Mouse (Mus musculus): ENCODE results near the gene Lrp4. TPM values are rescaled to one million over a fixed set of nuclear protein-coding genes. Genes with fewer than 3 reads are reported as not detected.

Gene Lrp4
- 3.0 and 3.4 TPM in 2 replicates for polyA plus RNA-seq (2015; fragmentation: Nextera tagmentation; extraction: Ambion mirVana)

DNA sequence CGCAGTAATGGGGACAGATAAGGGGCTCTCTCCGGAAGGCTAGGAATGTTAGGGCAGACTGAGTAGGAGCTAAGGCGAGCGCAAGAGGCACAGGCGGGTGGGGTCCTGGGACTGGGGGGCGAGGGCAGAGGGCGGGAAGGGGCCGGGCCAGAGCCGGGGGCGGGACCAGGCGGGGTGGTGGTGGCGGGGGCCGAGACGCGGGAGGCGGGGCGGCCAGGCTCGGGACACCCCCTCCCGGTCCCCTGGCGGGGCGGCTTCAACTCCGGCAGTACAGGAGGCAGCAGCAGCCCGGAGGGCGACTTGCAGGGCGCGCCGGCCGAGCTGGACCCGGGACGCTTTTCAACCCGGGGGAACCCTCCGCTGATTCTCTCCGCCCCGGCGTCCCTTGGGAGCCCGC is at the start of gene Lrp4:
TSS of gene Lrp4 (plus strand) at position 253 of the 397 bp plus-strand sequence.
- no peaks in the 10 kb centered on the region for H3K27me3 ChIP-seq (ENCODE audit: control insufficient read depth, insufficient read depth, low read length)
- H3K9ac ChIP-seq (ENCODE audit: low read length) = peak within 1 kb of the TSS; percentile 92
- peak within 1 kb of the TSS; percentile 97 for H3K4me2 ChIP-seq (replicated peaks; ENCODE audit: low read depth)
- H3K9me3 ChIP-seq (ENCODE audit: control insufficient read depth, low read length) = no peaks in the 10 kb centered on the region
- peak within 1 kb of the TSS; percentile 80 for H3K4me3 ChIP-seq (ENCODE audit: low read depth, low read length)
- peaks cover 2% of the 10 kb centered on the region; the same call in 1 of the 2 replicates for H3K4me1 ChIP-seq (replicated peaks; ENCODE audit: control insufficient read depth, insufficient read depth)
- TF ChIP-seq EP300 (optimal IDR thresholded peaks at IDR 0.05) = no peak
- no peak; the same call in 1 of the 2 replicates for TF ChIP-seq CTCF (IDR thresholded peaks at IDR 0.05; ENCODE audit: low read depth)
- ATAC-seq (ENCODE audit: low FRiP score, low TSS enrichment) (peak; percentile 56; the same call in 1 of the 2 replicates), DNase-seq (ENCODE audit: low spot score) (peak; percentile 71)
- H3K36me3 ChIP-seq (ENCODE audit: control insufficient read depth, insufficient read depth, low read length) = no peaks in the 10 kb centered on the region
- under 1% methylated on average over 30 of the region's 36 CpGs for WGBS
- H3K27ac ChIP-seq (replicated peaks) = peak within 1 kb of the TSS; percentile 92

DNA sequence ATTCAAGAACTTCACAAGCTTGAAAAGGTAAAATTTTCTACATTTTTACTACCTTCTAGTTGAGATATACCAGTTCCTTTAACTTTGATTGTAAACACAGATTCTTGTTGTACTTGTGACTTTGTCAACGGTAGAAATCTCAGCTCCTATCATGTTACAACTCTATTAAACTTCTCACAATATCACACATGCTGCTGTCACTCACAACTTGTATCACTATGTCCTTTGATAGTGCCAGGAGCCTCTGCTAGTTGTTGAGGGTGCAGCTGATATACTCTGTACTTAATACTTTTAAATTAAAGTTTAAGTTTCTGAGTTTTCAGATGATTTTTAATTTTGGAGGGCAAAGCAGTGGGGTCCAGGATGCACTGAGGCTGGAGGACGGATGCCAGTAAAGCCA is 49.3 kb upstream of the Lrp4 start:
- DNase-seq (ENCODE audit: low spot score) = no peak
- Histone ChIP-seq H3K4me2 (replicated peaks; ENCODE audit: low read depth) (no peak overlapping the region), H3K4me3 (ENCODE audit: low read depth, low read length) (no peak overlapping the region), H3K27ac (replicated peaks) (no peak overlapping the region), H3K27me3 (ENCODE audit: control insufficient read depth, insufficient read depth, low read length) (no peaks in the 10 kb centered on the region), H3K9me3 (ENCODE audit: control insufficient read depth, low read length) (no peaks in the 10 kb centered on the region), H3K36me3 (ENCODE audit: control insufficient read depth, insufficient read depth, low read length) (no peaks in the 10 kb centered on the region), H3K9ac (ENCODE audit: low read length) (no peak overlapping the region), H3K4me1 (replicated peaks; ENCODE audit: control insufficient read depth, insufficient read depth) (no peaks in the 10 kb centered on the region)
- 77% methylated on average over 2 of the region's 2 CpGs for WGBS
- no peak for ATAC-seq (ENCODE audit: low FRiP score, low TSS enrichment)
- TF ChIP-seq CTCF (IDR thresholded peaks at IDR 0.05; ENCODE audit: low read depth) (no peak), EP300 (optimal IDR thresholded peaks at IDR 0.05) (no peak)

DNA sequence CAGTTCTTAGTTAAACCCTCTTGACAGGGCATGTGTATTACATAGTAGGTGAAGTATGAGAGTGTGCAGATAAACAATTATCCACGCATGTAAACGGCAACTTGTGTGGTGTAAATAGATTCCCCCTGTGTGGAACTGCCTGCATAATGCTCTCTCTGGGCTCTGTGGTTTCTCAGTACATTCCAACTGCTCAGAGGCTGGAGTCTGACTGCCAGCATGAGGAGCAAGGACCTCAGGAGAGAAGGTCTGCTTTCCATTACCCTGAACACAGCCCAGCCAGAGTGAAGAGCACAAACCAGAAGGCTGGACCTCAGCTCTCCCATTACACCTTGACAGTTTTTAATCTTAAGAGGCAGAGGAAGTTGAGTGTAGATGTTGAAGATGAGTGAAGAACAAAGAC is 45.8 kb upstream of the Lrp4 start:
- 49% methylated on average over 2 of the region's 2 CpGs for WGBS
- H3K27ac ChIP-seq (replicated peaks) = no peak overlapping the region
- ATAC-seq (ENCODE audit: low FRiP score, low TSS enrichment) = no peak

DNA sequence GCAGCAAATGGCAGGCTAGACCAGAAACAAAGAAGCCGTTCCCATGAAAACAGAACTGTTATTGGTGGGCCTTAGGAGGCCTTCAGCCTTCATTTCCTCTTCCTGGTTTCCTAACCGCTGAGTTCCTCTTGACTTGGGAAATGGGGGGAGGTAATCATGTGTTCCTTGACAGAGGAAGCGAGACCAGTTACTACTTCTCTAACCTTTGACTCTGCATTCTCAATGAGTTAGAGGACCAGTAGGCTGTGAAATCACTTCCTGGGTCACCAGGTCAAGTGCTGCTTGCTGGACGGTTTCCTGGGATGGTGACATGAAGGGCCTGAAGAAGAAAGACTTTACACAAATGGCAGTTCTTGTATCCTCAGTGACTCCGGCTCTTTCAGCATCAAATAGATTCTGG is 45.0 kb upstream of the Lrp4 start:
- Histone ChIP-seq H3K4me1 (replicated peaks; ENCODE audit: control insufficient read depth, insufficient read depth) (no peaks in the 10 kb centered on the region), H3K9me3 (ENCODE audit: control insufficient read depth, low read length) (no peaks in the 10 kb centered on the region), H3K36me3 (ENCODE audit: control insufficient read depth, insufficient read depth, low read length) (no peaks in the 10 kb centered on the region), H3K4me2 (replicated peaks; ENCODE audit: low read depth) (no peak overlapping the region), H3K27me3 (ENCODE audit: control insufficient read depth, insufficient read depth, low read length) (no peaks in the 10 kb centered on the region), H3K4me3 (ENCODE audit: low read depth, low read length) (no peak overlapping the region), H3K27ac (replicated peaks) (no peak overlapping the region), H3K9ac (ENCODE audit: low read length) (no peak overlapping the region)
- no peak for DNase-seq (ENCODE audit: low spot score)
- peak; percentile 42; the same call in 1 of the 2 replicates for ATAC-seq (ENCODE audit: low FRiP score, low TSS enrichment)
- 76% methylated on average over 5 of the region's 5 CpGs for WGBS
- TF ChIP-seq EP300 (optimal IDR thresholded peaks at IDR 0.05) = no peak
- no peak for TF ChIP-seq CTCF (IDR thresholded peaks at IDR 0.05; ENCODE audit: low read depth)

More for the DNA sequence above, 45.8 kb upstream of the Lrp4 start:
- no peaks in the 10 kb centered on the region for H3K4me1 ChIP-seq (replicated peaks; ENCODE audit: control insufficient read depth, insufficient read depth)
- no peaks in the 10 kb centered on the region for H3K27me3 ChIP-seq (ENCODE audit: control insufficient read depth, insufficient read depth, low read length)
- H3K9me3 ChIP-seq (ENCODE audit: control insufficient read depth, low read length) = no peaks in the 10 kb centered on the region
- TF ChIP-seq EP300 (optimal IDR thresholded peaks at IDR 0.05) (no peak), CTCF (IDR thresholded peaks at IDR 0.05; ENCODE audit: low read depth) (no peak)
- no peaks in the 10 kb centered on the region for H3K36me3 ChIP-seq (ENCODE audit: control insufficient read depth, insufficient read depth, low read length)
- no peak overlapping the region for H3K4me2 ChIP-seq (replicated peaks; ENCODE audit: low read depth)
- no peak overlapping the region for H3K4me3 ChIP-seq (ENCODE audit: low read depth, low read length)
- no peak for DNase-seq (ENCODE audit: low spot score)
- no peak overlapping the region for H3K9ac ChIP-seq (ENCODE audit: low read length)

DNA sequence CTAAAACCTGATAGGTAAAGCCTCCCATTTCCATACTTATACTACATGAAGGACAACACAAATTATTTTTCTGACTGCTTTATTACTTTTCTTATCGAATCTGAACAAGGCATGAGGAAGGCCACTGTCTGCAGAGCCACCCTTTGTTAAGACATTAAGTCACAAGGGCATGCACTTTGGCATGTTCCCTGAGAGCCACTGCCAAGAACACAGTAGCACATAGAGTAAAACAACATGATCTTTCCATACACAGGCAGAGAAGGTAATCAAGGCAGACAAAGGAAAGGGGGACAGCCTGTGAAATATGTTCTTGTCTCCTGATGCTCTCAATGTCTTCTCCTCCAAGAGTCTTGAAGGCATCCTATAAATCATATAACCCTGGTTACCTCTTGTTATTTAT is 43.5 kb upstream of the Lrp4 start:
- 67% methylated on average over 1 of the region's 1 CpGs for WGBS
- no peak for ATAC-seq (ENCODE audit: low FRiP score, low TSS enrichment)
- no peak overlapping the region for H3K4me3 ChIP-seq (ENCODE audit: low read depth, low read length)
- DNase-seq (ENCODE audit: low spot score) = no peak
- no peaks in the 10 kb centered on the region for H3K9me3 ChIP-seq (ENCODE audit: control insufficient read depth, low read length)
- H3K4me1 ChIP-seq (replicated peaks; ENCODE audit: control insufficient read depth, insufficient read depth) = no peaks in the 10 kb centered on the region
- no peaks in the 10 kb centered on the region for H3K27me3 ChIP-seq (ENCODE audit: control insufficient read depth, insufficient read depth, low read length)
- H3K4me2 ChIP-seq (replicated peaks; ENCODE audit: low read depth) = no peak overlapping the region
- no peak overlapping the region for H3K9ac ChIP-seq (ENCODE audit: low read length)
- H3K27ac ChIP-seq (replicated peaks) = no peak overlapping the region
- no peak for TF ChIP-seq CTCF (IDR thresholded peaks at IDR 0.05; ENCODE audit: low read depth)
- no peak for TF ChIP-seq EP300 (optimal IDR thresholded peaks at IDR 0.05)
- no peaks in the 10 kb centered on the region for H3K36me3 ChIP-seq (ENCODE audit: control insufficient read depth, insufficient read depth, low read length)

DNA sequence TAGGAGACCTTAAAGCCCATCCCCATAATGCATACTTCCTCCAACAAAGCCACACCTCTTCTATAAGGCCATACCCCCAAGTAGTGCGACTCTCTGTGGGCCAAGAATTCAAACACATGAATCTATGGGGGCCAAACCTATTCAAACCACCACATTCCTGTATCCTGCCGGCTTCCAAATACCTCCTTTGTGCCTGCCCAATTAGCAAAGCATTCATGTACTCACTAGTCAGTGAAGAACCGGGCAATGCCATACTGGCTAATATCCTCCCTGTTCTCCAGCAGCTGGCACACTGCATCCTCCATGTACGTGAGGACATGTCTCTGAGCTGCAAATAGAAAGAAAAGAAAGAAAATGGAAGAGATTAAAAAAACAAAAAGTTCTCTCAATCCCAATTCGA is 35.7 kb upstream of the Lrp4 start:
- Histone ChIP-seq H3K9ac (ENCODE audit: low read length) (no peak overlapping the region), H3K27me3 (ENCODE audit: control insufficient read depth, insufficient read depth, low read length) (no peaks in the 10 kb centered on the region), H3K4me1 (replicated peaks; ENCODE audit: control insufficient read depth, insufficient read depth) (no peaks in the 10 kb centered on the region), H3K27ac (replicated peaks) (no peak overlapping the region), H3K4me3 (ENCODE audit: low read depth, low read length) (no peak overlapping the region), H3K9me3 (ENCODE audit: control insufficient read depth, low read length) (no peaks in the 10 kb centered on the region), H3K4me2 (replicated peaks; ENCODE audit: low read depth) (no peak overlapping the region), H3K36me3 (ENCODE audit: control insufficient read depth, insufficient read depth, low read length) (no peaks in the 10 kb centered on the region; the same call in 1 of the 2 replicates)
- ATAC-seq (ENCODE audit: low FRiP score, low TSS enrichment) (no peak), DNase-seq (ENCODE audit: low spot score) (no peak)
- WGBS = 89% methylated on average over 5 of the region's 5 CpGs
- no peak for TF ChIP-seq CTCF (IDR thresholded peaks at IDR 0.05; ENCODE audit: low read depth)
